Mouse (Mus musculus) hindbrain, embryonic 11.5 days (tissue): ENCODE measurements at regions not wholly inside any gene's neighbourhood (a gene's known extent, or its start where the extent isn't known, plus 50 kb on each side); places are given as distances from the start of the nearest gene placed in this dataset.

Experiments
- ATAC-seq: fragments of 200-750 bp; cut with Nextera tagmentation; 2 replicates; pipeline ENCODE4 v1.8.0; 2017; ENCODE audit warnings: mild to moderate bottlenecking, moderate TSS enrichment, moderate library complexity; ENCODE audit not compliant: low FRiP score
- DNase-seq: peaks from one replicate; pipeline ENCODE4 v3.0.0-alpha.2; 2015; ENCODE audit warnings: low spot score
- H3K27ac ChIP-seq: fragments of 300-500 bp; sonication (generic); 2 replicates; pipeline ENCODE4 v1.5.1; 2014; ENCODE audit warnings: mild to moderate bottlenecking, low read depth, low read length
- H3K27me3 ChIP-seq: fragments of 300-500 bp; sonication (generic); 2 replicates; pipeline ENCODE4 v1.6.1; 2014; ENCODE audit warnings: mild to moderate bottlenecking, low read length, moderate library complexity, mixed read lengths; ENCODE audit not compliant: control insufficient read depth, insufficient read depth
- H3K36me3 ChIP-seq: fragments of 300-500 bp; sonication (generic); 2 replicates; pipeline ENCODE4 v1.6.1; 2014; ENCODE audit warnings: mild to moderate bottlenecking, low read length, moderate library complexity, mixed read lengths; ENCODE audit not compliant: control insufficient read depth, insufficient read depth
- H3K4me1 ChIP-seq: fragments of 300-500 bp; sonication (generic); replicated peaks from 2 replicates; pipeline ENCODE4 v1.6.1; 2014; ENCODE audit warnings: low read length, mixed read lengths; ENCODE audit not compliant: control insufficient read depth, insufficient read depth
- H3K4me2 ChIP-seq: fragments of 300-500 bp; sonication (generic); replicated peaks from 2 replicates; pipeline ENCODE4 v1.6.1; 2014; ENCODE audit warnings: mild to moderate bottlenecking, low read depth, low read length
- H3K4me3 ChIP-seq: fragments of 300-500 bp; sonication (generic); 2 replicates; pipeline ENCODE4 v1.5.1; 2014; ENCODE audit warnings: low read depth, low read length
- H3K9ac ChIP-seq: fragments of 300-500 bp; sonication (generic); 2 replicates; pipeline ENCODE4 v1.6.1; 2014; ENCODE audit warnings: low read depth, low read length
- H3K9me3 ChIP-seq: fragments of 300-500 bp; sonication (generic); 2 replicates; pipeline ENCODE4 v1.6.1; 2016; ENCODE audit warnings: low read length; ENCODE audit not compliant: control insufficient read depth
- WGBS: fragments of 180-500 bp; shearing (Covaris S2); extraction: QIAGEN DNeasy Blood & Tissue Kit; methylation state at CpG from one replicate; pipeline ENCODE4 v1.1.7; 2014; 5-methylcytosine and 5-hydroxymethylcytosine counted together

- WGBS: 92% methylated on average over 5 of the region's 5 CpGs
- ATAC-seq: no peak
Observed at GRCm38 (mm10) chr11:40879589-40879988, 124.5 kb upstream of the Ccng1 start.

GRCm38 (mm10) chr11:40873002-40873401 is 117.9 kb upstream of the Ccng1 start:
- Histone ChIP-seq H3K4me3 (no peak overlapping the region), H3K27ac (no peak overlapping the region), H3K9ac (no peak overlapping the region), H3K4me1 (no peaks in the 10 kb centered on the region), H3K9me3 (no peaks in the 10 kb centered on the region), H3K27me3 (no peaks in the 10 kb centered on the region), H3K4me2 (no peak overlapping the region), H3K36me3 (no peaks in the 10 kb centered on the region)
- no peak for DNase-seq
- 90% methylated on average over 2 of the region's 2 CpGs for WGBS
- ATAC-seq: no peak

More at GRCm38 (mm10) chr11:40879589-40879988, 124.5 kb upstream of the Ccng1 start:
- no peaks in the 10 kb centered on the region for H3K9me3 ChIP-seq
- no peak overlapping the region for H3K27ac ChIP-seq
- H3K36me3 ChIP-seq: no peaks in the 10 kb centered on the region
- no peak overlapping the region for H3K4me3 ChIP-seq
- H3K4me1 ChIP-seq: no peaks in the 10 kb centered on the region
- H3K9ac ChIP-seq: no peak overlapping the region
- H3K4me2 ChIP-seq: no peak overlapping the region
- no peaks in the 10 kb centered on the region for H3K27me3 ChIP-seq
- no peak for DNase-seq

DNA sequence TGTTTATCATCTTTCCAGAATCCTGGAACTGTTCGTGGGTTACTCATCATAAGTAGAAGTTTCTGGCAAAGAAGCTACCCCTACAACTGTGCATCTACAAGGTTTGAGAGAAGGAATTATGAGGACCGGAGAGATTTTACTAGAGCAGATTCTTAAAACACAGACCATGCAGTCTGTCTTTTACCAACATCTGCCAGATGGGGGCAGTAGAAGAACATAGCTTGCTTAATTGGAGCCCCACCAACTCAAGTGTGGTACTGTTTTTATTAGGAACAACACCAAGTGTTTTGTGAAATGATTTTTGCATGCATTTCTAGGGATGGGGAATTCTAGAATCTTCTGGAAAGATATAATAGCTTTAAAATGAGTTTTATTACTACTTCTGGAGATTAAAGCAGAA is 110.6 kb upstream of the Ccng1 start:
- ATAC-seq (no peak), DNase-seq (peak; percentile 74)
- Histone ChIP-seq H3K36me3 (no peaks in the 10 kb centered on the region), H3K4me1 (no peaks in the 10 kb centered on the region), H3K27ac (no peak overlapping the region), H3K4me3 (no peak overlapping the region), H3K4me2 (no peak overlapping the region), H3K9me3 (no peaks in the 10 kb centered on the region), H3K9ac (no peak overlapping the region), H3K27me3 (no peaks in the 10 kb centered on the region)
- WGBS: 34% methylated on average over 2 of the region's 2 CpGs

GRCm38 (mm10) chr11:40851361-40851760 is 96.2 kb upstream of the Ccng1 start:
- H3K27ac ChIP-seq: no peak overlapping the region
- H3K36me3 ChIP-seq: no peaks in the 10 kb centered on the region
- no peaks in the 10 kb centered on the region for H3K9me3 ChIP-seq
- no peak overlapping the region for H3K4me3 ChIP-seq
- no peaks in the 10 kb centered on the region for H3K27me3 ChIP-seq
- no peaks in the 10 kb centered on the region for H3K4me1 ChIP-seq
- 100% methylated on average over 1 of the region's 1 CpGs for WGBS
- no peak for DNase-seq
- ATAC-seq: no peak
- H3K4me2 ChIP-seq: no peak overlapping the region
- no peak overlapping the region for H3K9ac ChIP-seq

DNA sequence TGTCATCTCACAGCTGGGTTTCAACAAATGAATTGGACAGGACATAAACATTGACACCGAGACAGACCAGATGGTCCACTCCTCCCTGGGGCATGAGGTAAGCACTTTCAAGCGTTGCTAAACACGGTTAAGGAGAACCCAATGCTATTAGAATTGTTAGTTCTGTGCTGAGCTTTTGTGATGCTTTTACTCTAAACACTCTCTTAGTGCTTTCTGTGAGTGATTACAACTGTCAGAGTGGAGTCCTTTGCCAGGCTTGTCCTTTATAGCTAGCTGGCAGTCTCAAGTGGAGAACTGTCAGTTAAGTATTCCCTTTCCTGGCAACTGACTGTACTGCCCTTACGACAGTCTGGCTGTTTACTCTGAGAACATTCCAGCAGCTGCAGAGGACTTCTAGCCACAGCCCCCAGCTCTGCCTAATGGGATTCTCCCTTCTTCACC is 95.6 kb upstream of the Ccng1 start:
- Histone ChIP-seq H3K4me1 (no peaks in the 10 kb centered on the region), H3K9ac (no peak overlapping the region), H3K27ac (no peak overlapping the region), H3K9me3 (no peaks in the 10 kb centered on the region), H3K4me2 (no peak overlapping the region), H3K27me3 (no peaks in the 10 kb centered on the region), H3K4me3 (no peak overlapping the region), H3K36me3 (no peaks in the 10 kb centered on the region)
- WGBS: 63% methylated on average over 4 of the region's 4 CpGs
- DNase-seq: no peak
- no peak for ATAC-seq

GRCm38 (mm10) chr11:40846586-40846985 is 91.5 kb upstream of the Ccng1 start:
- DNase-seq (no peak), ATAC-seq (no peak)
- Histone ChIP-seq H3K4me3 (no peak overlapping the region), H3K36me3 (no peaks in the 10 kb centered on the region), H3K4me2 (no peak overlapping the region), H3K4me1 (no peaks in the 10 kb centered on the region), H3K27ac (no peak overlapping the region), H3K27me3 (no peaks in the 10 kb centered on the region), H3K9me3 (no peaks in the 10 kb centered on the region), H3K9ac (no peak overlapping the region)
- 82% methylated on average over 1 of the region's 1 CpGs for WGBS

DNA sequence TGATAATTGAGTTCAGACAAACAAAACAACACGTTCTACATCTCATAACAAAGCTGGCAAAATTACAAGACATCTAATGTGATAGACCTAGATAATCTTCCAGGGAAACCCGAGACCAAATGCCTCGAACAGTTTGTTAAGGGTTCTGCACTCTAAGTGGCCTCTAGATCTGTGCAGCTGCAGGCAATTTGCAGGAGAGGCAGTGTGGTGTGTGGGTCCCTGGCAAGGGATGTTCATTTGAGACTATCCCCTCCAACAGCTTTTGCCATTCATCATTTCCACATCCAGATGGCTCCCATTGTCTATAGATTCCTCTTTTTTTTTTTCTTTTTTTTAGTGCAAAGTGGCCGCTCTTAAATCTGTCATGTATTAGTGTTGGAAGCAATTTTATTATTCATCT is 80.3 kb upstream of the Ccng1 start:
- Histone ChIP-seq H3K4me2 (no peak overlapping the region), H3K9ac (no peak overlapping the region), H3K36me3 (no peaks in the 10 kb centered on the region), H3K9me3 (no peaks in the 10 kb centered on the region), H3K27ac (no peak overlapping the region), H3K4me3 (no peak overlapping the region), H3K4me1 (no peaks in the 10 kb centered on the region), H3K27me3 (no peaks in the 10 kb centered on the region)
- DNase-seq (no peak), ATAC-seq (no peak)
- WGBS: 70% methylated on average over 4 of the region's 4 CpGs
